Mouse (Mus musculus): ENCODE results near the gene Prkag3.

Gene Prkag3

DNA sequence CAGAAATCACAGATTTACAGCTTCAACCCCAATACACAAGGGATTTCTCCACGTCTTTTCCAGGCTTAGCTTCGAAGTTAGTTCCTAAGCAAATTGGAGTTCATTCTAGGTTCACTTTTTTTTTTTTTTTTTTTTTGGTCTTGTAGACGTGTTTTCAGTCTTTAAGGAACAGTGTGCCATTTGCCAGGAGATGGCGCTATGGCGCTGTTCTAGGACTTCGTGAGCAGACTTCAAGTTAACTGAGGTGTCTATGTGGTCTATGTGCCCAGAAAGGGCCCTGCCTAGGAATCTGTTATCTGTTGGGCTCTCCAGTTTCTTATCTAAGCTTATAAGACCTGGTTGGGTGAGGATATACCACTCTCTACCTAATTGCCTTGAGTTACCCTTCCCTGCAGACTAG lies 14.1 kb upstream of the Prkag3 start:
- DNase-seq (ENCODE audit: low spot score in 2 of 2), result peak; percentile 49 to 66

- DNase-seq (ENCODE audit: low spot score in 2 of 2), result no peak
Observed at GRCm38 (mm10) chr1:74759773-74760172, 10.8 kb upstream of the Prkag3 start.

DNA sequence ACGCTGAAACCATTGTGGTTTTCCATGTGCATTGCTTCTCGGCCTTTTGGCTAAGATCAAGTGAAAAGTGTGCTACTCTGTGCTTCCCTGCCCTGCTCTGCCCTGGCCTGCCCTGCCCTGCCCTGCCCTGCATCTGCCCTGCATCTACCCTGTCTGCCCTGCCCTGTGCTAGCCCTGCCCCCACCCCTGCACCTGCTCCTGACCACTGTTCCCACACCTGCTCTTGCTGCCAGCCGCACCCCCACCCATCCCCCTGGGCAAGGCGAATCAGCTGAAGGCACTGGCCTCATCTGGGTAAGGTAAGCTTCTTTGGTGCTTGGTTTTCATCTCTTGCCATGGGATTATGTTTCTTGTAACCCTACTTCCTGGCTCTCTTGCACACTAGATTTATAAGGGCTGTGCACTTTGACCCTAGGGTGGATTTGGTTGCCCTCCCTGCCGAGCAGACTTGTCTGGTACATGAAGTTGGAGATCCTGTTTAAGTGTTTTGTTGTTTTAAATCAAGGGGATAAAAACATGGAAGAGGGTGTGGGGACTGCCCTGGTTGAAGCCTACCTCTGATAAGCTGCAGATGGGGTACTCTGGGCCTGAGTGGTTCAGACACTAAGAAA lies 5.3 kb upstream of the Prkag3 start:
- DNase-seq (ENCODE audit: low spot score in 2 of 2), result no peak

- DNase-seq (ENCODE audit: low spot score in 2 of 2), result no peak
Observed at GRCm38 (mm10) chr1:74753266-74753974, 4.4 kb upstream of the Prkag3 start.

DNA sequence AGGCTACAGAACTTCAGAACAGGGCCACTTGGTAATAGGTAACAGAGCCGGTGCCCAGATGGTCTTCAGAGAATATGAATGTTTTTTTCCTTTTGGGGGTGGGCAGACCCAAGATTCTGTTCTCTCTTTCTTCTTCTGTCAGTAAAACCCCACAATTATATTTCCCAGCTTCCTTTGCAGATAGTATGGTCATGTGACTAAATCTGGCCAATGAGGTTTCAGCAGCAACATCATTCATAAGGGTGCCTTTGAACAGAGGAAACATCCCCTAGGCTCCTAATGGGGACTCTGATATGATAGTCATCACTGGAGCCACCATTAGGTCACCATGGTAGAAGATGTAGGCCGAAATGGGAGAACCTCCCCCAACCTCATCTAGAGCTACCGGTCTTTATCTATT lies 3.8 kb upstream of the Prkag3 start:
- DNase-seq (ENCODE audit: low spot score in 2 of 2), result no peak

GRCm38 (mm10) chr1:74752150-74752549 lies 3.1 kb upstream of the Prkag3 start:
- DNase-seq (ENCODE audit: low spot score in 2 of 2), result no peak

DNA sequence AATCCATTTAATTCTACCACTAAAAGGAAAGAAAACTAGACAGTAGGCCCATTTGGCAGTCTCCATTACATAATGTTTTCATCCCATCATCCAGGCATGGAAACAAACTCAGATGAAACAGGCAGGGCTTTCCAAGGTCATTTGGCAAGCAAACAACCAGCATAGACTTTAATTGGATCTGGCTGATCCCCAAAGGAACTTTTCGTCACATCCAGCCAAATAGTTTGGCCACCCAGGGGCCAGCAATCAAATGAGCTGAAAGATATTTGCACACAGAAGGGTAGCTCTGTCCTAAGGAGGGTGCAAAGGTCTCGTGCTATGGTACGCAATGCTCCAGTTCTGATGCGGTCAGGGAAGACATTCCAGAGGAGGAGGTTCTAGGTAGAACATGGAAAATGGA lies 1.7 kb upstream of the Prkag3 start:
- DNase-seq (ENCODE audit: low spot score in 2 of 2), result no peak

- DNase-seq (ENCODE audit: low spot score in 2 of 2), result no peak
Observed at GRCm38 (mm10) chr1:74749301-74749700, 280 bp upstream of the Prkag3 start.

- DNase-seq (ENCODE audit: low spot score in 2 of 2), result no peak
Observed at GRCm38 (mm10) chr1:74747335-74747734, 1.7 kb downstream of the Prkag3 start.

DNA sequence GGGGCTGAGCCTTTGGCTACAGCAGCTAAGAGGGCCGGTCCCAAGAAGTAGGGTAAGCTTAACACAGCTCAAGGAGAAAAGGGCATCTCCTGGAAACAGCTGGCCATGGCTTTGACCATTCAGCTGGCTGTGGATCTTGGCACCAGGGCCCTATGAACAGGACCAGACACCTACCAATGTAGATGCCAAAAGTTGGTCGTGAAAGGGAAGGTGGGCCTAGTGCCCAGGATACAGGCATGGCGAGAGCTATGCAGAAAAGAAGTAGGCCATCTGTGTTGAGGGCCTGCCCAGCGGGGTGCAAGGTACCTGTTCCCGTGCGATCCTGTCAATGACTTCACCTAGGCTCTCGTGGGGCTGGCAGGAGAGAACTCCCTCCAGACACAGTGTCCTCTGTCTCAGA lies 8.2 kb downstream of the Prkag3 start:
- no peak for DNase-seq (ENCODE audit: low spot score in 2 of 2)

GRCm38 (mm10) chr1:74737500-74737899 lies 11.5 kb downstream of the Prkag3 start:
- DNase-seq (ENCODE audit: low spot score in 2 of 2), result no peak

- DNase-seq (ENCODE audit: low spot score in 2 of 2), result no peak
Observed at GRCm38 (mm10) chr1:74736977-74737376, 12.0 kb downstream of the Prkag3 start.

- no peak for DNase-seq (ENCODE audit: low spot score in 2 of 2)
Observed at GRCm38 (mm10) chr1:74728446-74728845, 20.6 kb downstream of the Prkag3 start.

GRCm38 (mm10) chr1:74726674-74727073 lies 22.3 kb downstream of the Prkag3 start:
- no peak for DNase-seq (ENCODE audit: low spot score in 2 of 2)

- no peak for DNase-seq (ENCODE audit: low spot score in 2 of 2)
Observed at GRCm38 (mm10) chr1:74726114-74726513, 22.9 kb downstream of the Prkag3 start.

DNA sequence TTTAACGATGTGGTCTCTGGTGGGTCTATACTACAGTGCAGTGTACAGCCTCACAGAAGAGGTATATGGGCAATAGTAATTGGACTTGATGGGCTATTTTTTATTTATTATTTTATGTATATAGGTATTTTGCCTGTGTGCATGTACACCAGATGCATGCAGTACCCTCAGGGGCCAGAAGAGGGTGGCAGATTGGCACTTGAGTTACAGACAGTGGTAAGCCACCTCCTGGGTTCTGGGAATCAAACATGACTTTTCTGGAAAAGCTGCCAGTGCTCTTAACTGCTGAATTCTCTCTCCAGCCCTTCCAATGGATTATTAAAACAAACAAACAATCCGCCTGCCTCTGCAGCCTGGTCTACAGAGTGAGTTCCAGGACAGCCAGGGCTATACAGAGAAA lies 25.3 kb downstream of the Prkag3 start:
- peak in 1 of 2 experiments; percentile 29 for DNase-seq (ENCODE audit: low spot score in 2 of 2)

- DNase-seq (ENCODE audit: low spot score in 2 of 2), result no peak
Observed at GRCm38 (mm10) chr1:74721657-74722056, 27.4 kb downstream of the Prkag3 start.

- DNase-seq (ENCODE audit: low spot score in 2 of 2), result no peak
Observed at GRCm38 (mm10) chr1:74719281-74719680, 29.7 kb downstream of the Prkag3 start.

- no peak for DNase-seq (ENCODE audit: low spot score in 2 of 2)
Observed at GRCm38 (mm10) chr1:74718113-74718512, 30.9 kb downstream of the Prkag3 start.

- no peak for DNase-seq (ENCODE audit: low spot score in 2 of 2)
Observed at GRCm38 (mm10) chr1:74715886-74716285, 33.1 kb downstream of the Prkag3 start.

DNA sequence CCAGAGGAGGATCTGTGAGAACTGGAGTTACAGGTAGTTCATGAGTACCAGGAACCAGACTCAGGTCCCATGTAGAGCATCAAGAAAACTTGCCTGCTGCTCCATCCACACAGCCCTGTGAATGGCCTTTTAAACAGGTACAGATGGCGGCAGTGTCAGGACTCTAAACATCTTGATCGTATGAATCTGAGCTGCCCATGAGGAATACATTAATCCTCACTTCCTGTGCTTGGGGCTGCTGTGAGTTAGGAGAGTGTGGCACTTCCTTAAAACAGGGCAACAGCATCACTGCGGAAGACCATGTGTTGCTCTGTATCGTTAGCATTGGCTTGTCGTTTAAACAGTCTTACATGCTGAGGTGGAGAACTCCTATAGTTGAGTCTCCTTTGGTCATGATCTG lies 33.6 kb downstream of the Prkag3 start:
- no peak for DNase-seq (ENCODE audit: low spot score in 2 of 2)

GRCm38 (mm10) chr1:74714967-74715366 lies 34.1 kb downstream of the Prkag3 start:
- no peak for DNase-seq (ENCODE audit: low spot score in 2 of 2)

DNA sequence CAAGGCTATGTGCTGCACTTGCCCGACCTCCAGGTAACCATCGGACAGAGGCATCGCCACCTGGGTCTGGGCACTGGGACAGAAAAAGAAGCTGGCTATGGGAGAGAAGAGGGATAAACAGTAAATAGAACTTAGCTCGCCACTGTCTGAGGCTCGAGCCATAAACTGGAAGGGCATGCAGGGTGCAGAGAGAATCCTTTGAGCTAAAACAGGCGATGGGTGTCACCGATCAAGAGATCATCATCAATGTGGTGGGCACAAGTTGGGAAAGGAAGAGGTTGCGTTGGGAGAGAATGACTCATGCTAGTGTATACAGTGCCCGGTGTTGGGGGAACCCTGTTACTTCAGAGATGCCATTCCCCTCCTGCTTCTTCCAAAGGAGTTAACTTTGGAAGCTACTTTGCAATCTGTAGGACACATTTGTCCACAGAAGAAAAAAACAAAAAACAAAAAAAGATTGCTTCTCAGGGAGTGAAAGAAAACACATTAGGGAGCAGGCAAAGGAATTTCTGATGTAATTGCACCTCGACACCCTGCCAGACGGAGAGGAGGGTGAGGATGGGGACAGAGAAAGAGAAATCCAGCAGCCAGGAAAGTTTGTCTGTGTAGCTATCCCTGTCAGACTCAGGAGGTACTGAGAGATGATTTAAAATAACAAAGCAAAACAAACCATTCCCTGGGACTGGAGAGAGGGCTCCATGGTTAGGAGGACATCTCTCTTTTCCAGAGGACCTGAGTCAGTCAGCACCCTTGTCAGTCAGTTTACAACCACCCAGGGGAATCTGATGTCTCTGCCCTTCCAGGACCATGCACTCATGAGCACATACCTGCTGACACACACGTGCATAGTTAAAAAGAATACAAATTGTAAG lies 34.9 kb downstream of the Prkag3 start:
- no peak for DNase-seq (ENCODE audit: low spot score in 2 of 2)
